Mouse (Mus musculus) kidney, embryonic 16.5 days (tissue): ENCODE results near the gene Smr2. TPM values are rescaled to one million over a fixed set of nuclear protein-coding genes. Genes with fewer than 3 reads are reported as not detected.
"Not testable (repeated sequence)": the region's sequence is repeated elsewhere in the genome, so short reads cannot be mapped to it uniquely, and the experiment has no call there.

Experiments
- ATAC-seq: fragments of 200-750 bp; cut with Nextera tagmentation; 2 replicates; pipeline ENCODE4 v1.8.0; 2017; ENCODE audit warnings: moderate TSS enrichment; ENCODE audit not compliant: low FRiP score, low TSS enrichment
- H3K27ac ChIP-seq: fragments of 300-500 bp; sonication (generic); 2 replicates; pipeline ENCODE4 v1.5.1; 2014; ENCODE audit warnings: low read length
- H3K27me3 ChIP-seq: fragments of 300-500 bp; sonication (generic); 2 replicates; pipeline ENCODE4 v1.6.1; 2014; ENCODE audit warnings: low read length, control low read depth, mixed read lengths; ENCODE audit not compliant: insufficient read depth
- H3K36me3 ChIP-seq: fragments of 300-500 bp; sonication (generic); 2 replicates; pipeline ENCODE4 v1.6.1; 2014; ENCODE audit warnings: low read length, control low read depth, mixed read lengths; ENCODE audit not compliant: insufficient read depth
- H3K4me1 ChIP-seq: fragments of 300-500 bp; sonication (generic); 2 replicates; pipeline ENCODE4 v1.6.1; 2014; ENCODE audit warnings: low read length, control low read depth, mixed read lengths; ENCODE audit not compliant: insufficient read depth
- H3K4me2 ChIP-seq: fragments of 300-500 bp; sonication (generic); replicated peaks from 2 replicates; pipeline ENCODE4 v1.6.1; 2014; ENCODE audit warnings: low read depth, low read length
- H3K4me3 ChIP-seq: fragments of 300-500 bp; sonication (generic); 2 replicates; pipeline ENCODE4 v1.5.1; 2014; ENCODE audit warnings: mild to moderate bottlenecking, low read length
- H3K9ac ChIP-seq: fragments of 300-500 bp; sonication (generic); replicated peaks from 2 replicates; pipeline ENCODE4 v1.6.1; 2014; ENCODE audit warnings: low read length
- H3K9me3 ChIP-seq: fragments of 300-500 bp; sonication (generic); 2 replicates; pipeline ENCODE4 v1.6.1; 2016; ENCODE audit warnings: low read length, control low read depth
- WGBS: fragments of 180-500 bp; shearing (Covaris S2); extraction: QIAGEN DNeasy Blood & Tissue Kit; methylation state at CpG from one replicate; pipeline ENCODE4 v1.1.7; 2014; 5-methylcytosine and 5-hydroxymethylcytosine counted together
- polyA plus RNA-seq: library from polyadenylated mRNA; unstranded; fragments of >200 nt; fragmentation: Nextera tagmentation; extraction: Ambion mirVana; gene quantifications from 2 replicates; pipeline ENCODE4 v1.2.1, GENCODE M21; 2015

Smr2 gene
- not detected in 2 replicates for polyA plus RNA-seq

DNA sequence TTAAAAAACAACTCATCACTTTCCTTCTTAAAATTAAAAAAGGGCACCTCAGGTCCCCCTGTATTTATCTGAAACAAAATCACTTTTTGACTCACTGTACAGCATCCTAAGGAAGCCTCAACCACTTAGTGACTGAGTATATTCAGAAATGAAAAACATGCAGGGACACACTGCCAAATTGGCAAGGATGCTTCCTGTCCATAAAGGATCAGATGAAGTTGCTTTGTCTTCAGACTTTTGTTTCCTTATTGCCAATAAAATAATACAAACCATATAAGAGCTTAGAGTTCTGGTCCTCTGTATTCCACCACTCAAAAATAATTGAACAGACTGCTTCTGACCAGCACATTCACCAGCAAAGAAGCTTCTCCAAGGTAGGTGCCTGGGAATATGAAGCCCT is at the start of gene Smr2:
TSS of gene Smr2 (plus strand) at position 301 of the 400 bp plus-strand sequence.
- H3K27me3 ChIP-seq, H3K4me1 ChIP-seq, H3K4me2 ChIP-seq, H3K27ac ChIP-seq, H3K9me3 ChIP-seq, H3K9ac ChIP-seq, H3K36me3 ChIP-seq, ATAC-seq, H3K4me3 ChIP-seq: not testable (repeated sequence)

GRCm38 (mm10) chr5:88111430-88111829 is 25.1 kb downstream of the Smr2 start, which contains the start of gene Gm11116:
Gene Gm11116 (minus strand): TSS chr5:88111530.
- no peak for ATAC-seq
- Histone ChIP-seq H3K36me3 (no peaks in the 10 kb centered on the region), H3K4me3 (no peak within 1 kb of the TSS), H3K4me1 (no peaks in the 10 kb centered on the region), H3K27me3 (no peaks in the 10 kb centered on the region), H3K27ac (no peak within 1 kb of the TSS), H3K9ac (no peak within 1 kb of the TSS), H3K9me3 (no peaks in the 10 kb centered on the region), H3K4me2 (no peak within 1 kb of the TSS)
- 70% methylated on average over 1 of the region's 1 CpGs for WGBS

DNA sequence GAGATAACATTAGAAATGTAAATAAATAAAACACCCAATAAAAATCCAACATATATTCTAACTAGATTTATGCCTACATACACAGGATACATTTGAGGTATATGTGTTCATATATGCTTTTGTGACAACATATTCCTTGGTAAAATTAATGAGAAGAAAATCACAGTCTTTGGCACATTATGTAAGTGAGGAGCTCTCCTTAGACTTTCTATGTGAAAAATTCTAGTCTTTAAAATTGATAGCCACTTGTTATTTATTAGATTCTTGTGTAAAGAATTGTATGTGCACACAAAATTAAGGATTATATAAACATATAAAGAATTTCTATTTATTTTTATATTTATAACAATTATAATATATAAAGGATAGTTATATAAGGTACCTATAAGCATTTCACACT is 67.6 kb downstream of the Smr2 start, which contains the start of gene Gm11115:
TSS of gene Gm11115 (minus strand) at position 101 of the 400 bp plus-strand sequence.
- Histone ChIP-seq H3K4me2 (no peak within 1 kb of the TSS), H3K4me1 (no peaks in the 10 kb centered on the region), H3K4me3 (no peak within 1 kb of the TSS)

More for the DNA sequence above, 67.6 kb downstream of the Smr2 start, which contains the start of gene Gm11115:
- Histone ChIP-seq H3K9ac (no peak within 1 kb of the TSS), H3K27me3 (no peaks in the 10 kb centered on the region), H3K36me3 (no peaks in the 10 kb centered on the region), H3K9me3 (no peaks in the 10 kb centered on the region), H3K27ac (no peak within 1 kb of the TSS)
- no peak for ATAC-seq

Other genes with a start within 250 kb of the Smr2 start
- gene Odam, start 201.5 kb upstream of the Smr2 start, polyA plus RNA-seq: not detected in 2 replicates
- gene Csn3, start 161.0 kb upstream of the Smr2 start, polyA plus RNA-seq: 0.16 and 0.36 TPM in 2 replicates
- not detected in 2 replicates for gene 2310003L06Rik, start 117.1 kb upstream of the Smr2 start, polyA plus RNA-seq
- gene Gm28434, start 117.0 kb upstream of the Smr2 start, polyA plus RNA-seq: not detected in 2 replicates
- not detected in 2 replicates for gene Cabs1, start 107.1 kb upstream of the Smr2 start, polyA plus RNA-seq
- not detected in 2 replicates for gene Smr3a, start 84.0 kb upstream of the Smr2 start, polyA plus RNA-seq
- not detected in 2 replicates for gene Gm11116, start 25.0 kb downstream of the Smr2 start, polyA plus RNA-seq
- gene Gm11115, start 67.5 kb downstream of the Smr2 start, polyA plus RNA-seq: not detected in 2 replicates
- gene Gm7714, start 182.4 kb downstream of the Smr2 start, polyA plus RNA-seq: not detected in 2 replicates
- not detected in 2 replicates for gene Prol1, start 230.8 kb downstream of the Smr2 start, polyA plus RNA-seq